Mouse (Mus musculus): Measurements from ENCODE around the gene Cops3.
A peak's percentile ranks its signal among the peaks of the same experiment; 100 is the strongest.

Gene Cops3

GRCm38 (mm10) chr11:59810480-59811158 is 29.0 kb downstream of the Cops3 start:
- no peak for DNase-seq

- DNase-seq: peak; percentile 90
Measured at GRCm38 (mm10) chr11:59809670-59810474, 29.8 kb downstream of the Cops3 start, which contains the start of gene Flcn. Gene Flcn, minus strand, starts transcription at chr11:59810016.

GRCm38 (mm10) chr11:59809071-59809669 is 30.5 kb downstream of the Cops3 start:
- peak; percentile 42 for DNase-seq

GRCm38 (mm10) chr11:59808170-59808960 is 31.3 kb downstream of the Cops3 start:
- no peak for DNase-seq

- DNase-seq: no peak
Measured at GRCm38 (mm10) chr11:59805656-59806055, 34.0 kb downstream of the Cops3 start.

GRCm38 (mm10) chr11:59805256-59805655 is 34.4 kb downstream of the Cops3 start:
- no peak for DNase-seq

GRCm38 (mm10) chr11:59804409-59805110 is 35.1 kb downstream of the Cops3 start:
- DNase-seq: no peak

GRCm38 (mm10) chr11:59803516-59803915 is 36.1 kb downstream of the Cops3 start:
- no peak for DNase-seq

GRCm38 (mm10) chr11:59801881-59802280 is 37.8 kb downstream of the Cops3 start:
- DNase-seq: no peak

- DNase-seq: no peak
Measured at GRCm38 (mm10) chr11:59800412-59800811, 39.2 kb downstream of the Cops3 start.

GRCm38 (mm10) chr11:59793390-59793789 is 46.2 kb downstream of the Cops3 start:
- no peak for DNase-seq

GRCm38 (mm10) chr11:59789311-59789710 is 50.3 kb downstream of the Cops3 start:
- DNase-seq: no peak

GRCm38 (mm10) chr11:59787199-59787781 is 52.3 kb downstream of the Cops3 start, which contains the start of gene Pld6:
Gene Pld6, minus strand, starts transcription at chr11:59787645.
- DNase-seq: peak; percentile 78

GRCm38 (mm10) chr11:59786444-59787198 is 53.0 kb downstream of the Cops3 start:
- no peak for DNase-seq

GRCm38 (mm10) chr11:59783591-59783990 is 56.0 kb downstream of the Cops3 start:
- no peak for DNase-seq

GRCm38 (mm10) chr11:59782091-59782590 is 57.5 kb downstream of the Cops3 start:
- DNase-seq: no peak

- DNase-seq: no peak
Measured at GRCm38 (mm10) chr11:59780241-59780640, 59.4 kb downstream of the Cops3 start.

- peak; percentile 38 for DNase-seq
Measured at GRCm38 (mm10) chr11:59779406-59779805, 60.2 kb downstream of the Cops3 start.

GRCm38 (mm10) chr11:59778874-59779223 is 60.8 kb downstream of the Cops3 start:
- no peak for DNase-seq

GRCm38 (mm10) chr11:59778181-59778873 is 61.3 kb downstream of the Cops3 start:
- DNase-seq: peak; percentile 87

Measured in kidney, postnatal 10 days (tissue).